Mouse (Mus musculus) neural tube, embryonic 12.5 days (tissue): ENCODE results near the gene Usp4. TPM values are rescaled to one million over a fixed set of nuclear protein-coding genes. Genes with fewer than 3 reads are reported as not detected.

Source experiments
- ATAC-seq: fragments of 200-750 bp; cut with Nextera tagmentation; 2 replicates; pipeline ENCODE4 v1.8.0; 2017; ENCODE audit warnings: low read depth, mild to moderate bottlenecking, moderate TSS enrichment, moderate library complexity; ENCODE audit not compliant: low FRiP score
- H3K27ac ChIP-seq: fragments of 300-500 bp; sonication (generic); 2 replicates; pipeline ENCODE4 v1.5.1; 2016
- H3K27me3 ChIP-seq: fragments of 300-500 bp; sonication (generic); replicated peaks from 2 replicates; pipeline ENCODE4 v1.6.1; 2016; ENCODE audit warnings: mild to moderate bottlenecking
- H3K36me3 ChIP-seq: fragments of 300-500 bp; sonication (generic); 2 replicates; pipeline ENCODE4 v1.6.1; 2016; ENCODE audit warnings: mild to moderate bottlenecking
- H3K4me1 ChIP-seq: fragments of 300-500 bp; sonication (generic); 2 replicates; pipeline ENCODE4 v1.6.1; 2016
- H3K4me2 ChIP-seq: fragments of 300-500 bp; sonication (generic); replicated peaks from 2 replicates; pipeline ENCODE4 v1.6.1; 2016; ENCODE audit warnings: mild to moderate bottlenecking
- H3K4me3 ChIP-seq: fragments of 300-500 bp; sonication (generic); 2 replicates; pipeline ENCODE4 v1.5.1; 2016
- H3K9ac ChIP-seq: fragments of 300-500 bp; sonication (generic); 2 replicates; pipeline ENCODE4 v1.6.1; 2016; ENCODE audit warnings: mild to moderate bottlenecking
- H3K9me3 ChIP-seq: fragments of 300-500 bp; sonication (generic); 2 replicates; pipeline ENCODE4 v1.6.1; 2016; ENCODE audit warnings: mild to moderate bottlenecking
- WGBS: fragments of 180-500 bp; shearing (Covaris S2); methylation state at CpG from one replicate; pipeline ENCODE4 v1.1.7; 2016; 5-methylcytosine and 5-hydroxymethylcytosine counted together
- polyA plus RNA-seq: library from polyadenylated mRNA; unstranded; fragments of >200 nt; fragmentation: Nextera tagmentation; extraction: Ambion mirVana; gene quantifications from 2 replicates; pipeline ENCODE4 v1.2.1, GENCODE M21; 2016

The Usp4 gene
- polyA plus RNA-seq, 1 experiment from 2014 or later, result 138 TPM

- no peak for ATAC-seq
- H3K36me3 ChIP-seq, result no peaks in the 10 kb centered on the region
- 96% methylated on average over 1 of the region's 1 CpGs for WGBS
Observed at GRCm38 (mm10) chr9:108343835-108344234, 3.8 kb upstream of the Usp4 start.

DNA sequence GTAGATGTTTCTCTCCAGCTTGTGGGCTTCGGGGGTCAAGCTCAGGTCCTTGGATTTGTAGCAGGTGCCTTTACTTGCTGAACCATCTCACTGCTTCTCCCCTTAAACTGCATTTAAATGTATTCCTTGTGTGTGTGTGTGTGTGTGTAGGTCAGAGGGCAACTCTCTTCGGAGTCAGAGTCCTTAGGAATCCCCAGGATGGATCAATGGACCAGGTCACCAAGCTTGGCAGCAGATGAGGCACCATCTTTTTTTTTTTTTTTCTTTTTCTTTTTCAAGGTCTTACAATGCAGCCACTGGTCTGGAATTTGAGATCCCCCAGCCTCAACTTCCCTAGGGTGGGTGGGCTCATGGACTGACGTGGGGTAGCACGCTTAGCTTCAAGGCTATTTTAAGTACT, 3.2 kb upstream of the Usp4 start:
- Histone ChIP-seq H3K9me3 (no peaks in the 10 kb centered on the region), H3K27ac (no peak overlapping the region), H3K27me3 (no peaks in the 10 kb centered on the region), H3K4me1 (peaks cover 27% of the 10 kb centered on the region), H3K4me3 (no peak overlapping the region), H3K4me2 (no peak overlapping the region), H3K9ac (no peak overlapping the region), H3K36me3 (no peaks in the 10 kb centered on the region)
- ATAC-seq, result no peak
- 84% methylated on average over 4 of the region's 4 CpGs for WGBS

More at GRCm38 (mm10) chr9:108343835-108344234, 3.8 kb upstream of the Usp4 start:
- Histone ChIP-seq H3K4me2 (no peak overlapping the region), H3K4me1 (peaks cover 21% of the 10 kb centered on the region), H3K9me3 (no peaks in the 10 kb centered on the region), H3K4me3 (no peak overlapping the region), H3K27me3 (no peaks in the 10 kb centered on the region), H3K27ac (no peak overlapping the region), H3K9ac (no peak overlapping the region)

- peak overlapping the region; percentile 73 for H3K4me2 ChIP-seq
- WGBS, result 6% methylated on average over 11 of the region's 11 CpGs
- ATAC-seq, result no peak
- peak overlapping the region; percentile 92 for H3K9ac ChIP-seq
- H3K27ac ChIP-seq, result peak overlapping the region; percentile 83
- no peaks in the 10 kb centered on the region for H3K27me3 ChIP-seq
- peaks cover 14% of the 10 kb centered on the region for H3K4me1 ChIP-seq
- no peaks in the 10 kb centered on the region for H3K9me3 ChIP-seq
- H3K36me3 ChIP-seq, result peaks cover 20% of the 10 kb centered on the region
- H3K4me3 ChIP-seq, result peak overlapping the region; percentile 95
Observed at GRCm38 (mm10) chr9:108347024-108347423, 629 bp upstream of the Usp4 start.

DNA sequence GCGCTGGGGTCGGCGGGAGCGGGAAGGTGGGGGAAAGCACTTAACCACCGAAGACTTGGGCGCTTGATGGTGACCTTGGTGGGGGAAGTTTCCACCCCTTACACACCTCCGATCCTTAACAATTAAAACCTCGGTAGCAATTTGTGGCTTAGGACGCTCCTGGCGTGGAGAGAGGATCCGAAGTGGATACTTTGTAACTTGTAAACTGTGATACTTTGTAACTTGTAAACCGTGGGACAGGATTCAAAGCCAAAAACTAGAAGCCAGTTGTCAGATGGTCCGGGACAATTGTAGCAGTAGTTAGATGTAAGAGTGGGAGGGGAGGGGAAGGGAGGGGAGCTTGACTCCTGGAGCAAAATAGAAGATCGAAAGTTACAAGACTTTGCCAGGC, 632 bp downstream of the Usp4 start:
- Histone ChIP-seq H3K9me3 (no peaks in the 10 kb centered on the region), H3K4me1 (peaks cover 14% of the 10 kb centered on the region), H3K27me3 (no peaks in the 10 kb centered on the region), H3K9ac (peak overlapping the region; percentile 92), H3K4me3 (peak overlapping the region; percentile 95), H3K4me2 (peak overlapping the region; percentile 73), H3K36me3 (peaks cover 32% of the 10 kb centered on the region), H3K27ac (peak overlapping the region; percentile 83)
- no peak for ATAC-seq
- 7% methylated on average over 14 of the region's 14 CpGs for WGBS

DNA sequence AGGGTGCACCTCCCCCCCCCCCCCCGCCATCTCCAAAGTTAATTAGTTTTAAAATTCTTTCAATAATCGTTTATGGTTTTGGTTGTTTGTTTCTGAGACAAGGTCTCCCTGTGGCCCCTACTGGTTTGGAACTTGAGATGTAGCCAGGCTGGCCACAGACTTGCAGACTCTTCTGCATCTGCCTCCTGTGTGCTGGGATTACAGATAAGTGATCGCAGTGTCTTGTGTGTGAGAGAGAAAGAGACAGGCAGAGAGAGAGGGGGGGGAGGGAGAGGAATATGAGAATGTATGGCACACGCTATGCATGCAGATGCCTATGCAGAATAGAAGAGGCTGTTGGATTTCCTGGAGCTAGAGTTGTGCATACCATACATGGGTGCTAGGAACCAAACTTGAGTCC, 2.1 kb downstream of the Usp4 start:
- H3K4me1 ChIP-seq, result peaks cover 14% of the 10 kb centered on the region
- H3K4me3 ChIP-seq, result no peak overlapping the region
- 91% methylated on average over 4 of the region's 4 CpGs for WGBS
- no peak overlapping the region for H3K9ac ChIP-seq
- H3K4me2 ChIP-seq, result peak overlapping the region; percentile 73; the same call in 1 of the 2 replicates
- H3K27ac ChIP-seq, result no peak overlapping the region
- no peaks in the 10 kb centered on the region for H3K27me3 ChIP-seq
- H3K36me3 ChIP-seq, result peaks cover 47% of the 10 kb centered on the region
- ATAC-seq, result no peak
- no peaks in the 10 kb centered on the region for H3K9me3 ChIP-seq

GRCm38 (mm10) chr9:108378234-108378633, 30.6 kb downstream of the Usp4 start:
- Histone ChIP-seq H3K4me2 (no peak overlapping the region), H3K4me1 (no peaks in the 10 kb centered on the region), H3K4me3 (no peak overlapping the region), H3K9me3 (no peaks in the 10 kb centered on the region), H3K9ac (no peak overlapping the region), H3K27me3 (no peaks in the 10 kb centered on the region), H3K27ac (no peak overlapping the region), H3K36me3 (peaks cover 86% of the 10 kb centered on the region)
- ATAC-seq, result no peak
- 96% methylated on average over 9 of the region's 9 CpGs for WGBS

DNA sequence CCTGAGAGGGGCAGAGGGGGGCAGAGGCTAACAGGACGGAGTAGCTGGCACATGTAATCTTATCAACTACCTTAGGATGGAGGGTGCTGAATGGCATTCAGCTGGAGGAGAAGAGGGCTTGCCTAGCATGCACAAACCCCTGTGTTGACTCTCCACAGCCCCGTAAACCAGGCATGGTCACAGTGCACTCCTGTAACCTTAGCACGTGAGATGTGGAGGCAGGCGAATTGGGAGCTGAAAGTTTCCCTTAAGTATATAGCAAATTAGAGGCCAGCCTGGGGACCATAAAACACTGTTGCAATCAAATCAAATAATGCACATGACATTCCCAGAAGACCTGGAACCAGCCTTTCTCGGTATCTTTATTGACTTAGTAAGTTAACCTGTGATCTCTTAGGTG, 31.1 kb downstream of the Usp4 start:
- ATAC-seq, result no peak
- Histone ChIP-seq H3K4me2 (no peak overlapping the region), H3K9me3 (no peaks in the 10 kb centered on the region), H3K27ac (no peak overlapping the region), H3K36me3 (peaks cover 86% of the 10 kb centered on the region), H3K4me1 (no peaks in the 10 kb centered on the region), H3K27me3 (no peaks in the 10 kb centered on the region), H3K9ac (no peak overlapping the region), H3K4me3 (no peak overlapping the region)
- WGBS, result 95% methylated on average over 5 of the region's 5 CpGs

DNA sequence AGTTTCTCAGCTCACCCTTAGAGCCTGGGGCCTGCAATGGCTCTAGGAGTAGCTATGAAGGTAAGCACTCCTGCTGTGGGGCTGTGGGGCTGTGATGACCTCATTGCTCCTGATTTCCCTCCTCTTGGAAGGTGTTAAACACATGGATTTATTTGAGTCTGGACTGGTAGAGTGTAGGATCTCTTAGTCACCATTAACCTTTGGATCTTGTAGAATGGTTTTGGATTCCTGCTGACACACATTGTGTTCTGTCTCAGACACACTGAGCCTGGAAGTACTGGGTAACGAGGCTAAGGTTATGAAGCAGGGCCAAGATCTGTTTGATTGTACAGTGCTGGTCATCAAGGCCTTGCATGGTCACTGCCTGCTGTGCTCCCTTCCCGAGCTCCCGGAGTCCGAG, 31.6 kb downstream of the Usp4 start:
- Histone ChIP-seq H3K9me3 (no peaks in the 10 kb centered on the region), H3K27ac (no peak overlapping the region), H3K36me3 (peaks cover 86% of the 10 kb centered on the region), H3K4me3 (no peak overlapping the region), H3K9ac (no peak overlapping the region), H3K4me2 (no peak overlapping the region), H3K4me1 (no peaks in the 10 kb centered on the region), H3K27me3 (no peaks in the 10 kb centered on the region)
- no peak for ATAC-seq
- WGBS, result 93% methylated on average over 4 of the region's 4 CpGs

GRCm38 (mm10) chr9:108381382-108381781, 33.7 kb downstream of the Usp4 start:
- H3K36me3 ChIP-seq, result peaks cover 85% of the 10 kb centered on the region

DNA sequence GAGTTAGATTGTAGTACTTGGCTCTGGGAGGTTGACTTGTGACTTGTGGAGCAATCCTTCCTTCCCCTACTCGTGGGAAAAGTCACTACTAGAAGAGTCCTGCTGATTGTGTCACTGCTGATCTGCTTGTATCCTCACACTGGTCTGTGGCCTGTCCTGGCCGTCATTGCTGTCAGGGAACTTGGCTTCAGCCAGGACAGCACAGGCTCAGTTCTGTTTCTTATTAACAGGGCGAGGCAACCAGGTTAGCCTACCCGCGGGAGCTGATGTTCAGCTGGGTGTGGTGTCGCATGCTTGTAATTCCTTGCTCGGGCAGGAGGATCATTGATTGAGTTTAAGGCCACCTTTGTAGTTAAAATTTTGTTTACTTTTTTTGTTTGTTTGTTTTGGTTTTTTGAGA, 37.4 kb downstream of the Usp4 start:
- ATAC-seq, result no peak
- no peaks in the 10 kb centered on the region for H3K4me1 ChIP-seq
- H3K9ac ChIP-seq, result no peak overlapping the region
- H3K36me3 ChIP-seq, result peaks cover 87% of the 10 kb centered on the region
- H3K9me3 ChIP-seq, result no peaks in the 10 kb centered on the region
- H3K4me3 ChIP-seq, result no peak overlapping the region
- no peak overlapping the region for H3K4me2 ChIP-seq
- no peak overlapping the region for H3K27ac ChIP-seq
- 86% methylated on average over 7 of the region's 7 CpGs for WGBS
- H3K27me3 ChIP-seq, result no peaks in the 10 kb centered on the region

More at GRCm38 (mm10) chr9:108381382-108381781, 33.7 kb downstream of the Usp4 start:
- Histone ChIP-seq H3K4me1 (no peaks in the 10 kb centered on the region), H3K9me3 (no peaks in the 10 kb centered on the region), H3K4me2 (no peak overlapping the region), H3K4me3 (no peak overlapping the region), H3K27ac (no peak overlapping the region), H3K27me3 (no peaks in the 10 kb centered on the region), H3K9ac (no peak overlapping the region)
- ATAC-seq, result no peak
- 97% methylated on average over 9 of the region's 9 CpGs for WGBS

GRCm38 (mm10) chr9:108386816-108387215, 39.2 kb downstream of the Usp4 start:
- no peak overlapping the region for H3K9ac ChIP-seq
- WGBS, result 92% methylated on average over 4 of the region's 4 CpGs
- no peaks in the 10 kb centered on the region for H3K9me3 ChIP-seq
- no peak for ATAC-seq
- no peak overlapping the region for H3K4me2 ChIP-seq
- no peak overlapping the region for H3K27ac ChIP-seq
- H3K4me3 ChIP-seq, result no peak overlapping the region
- no peaks in the 10 kb centered on the region for H3K27me3 ChIP-seq
- no peaks in the 10 kb centered on the region for H3K4me1 ChIP-seq
- H3K36me3 ChIP-seq, result peaks cover 86% of the 10 kb centered on the region

DNA sequence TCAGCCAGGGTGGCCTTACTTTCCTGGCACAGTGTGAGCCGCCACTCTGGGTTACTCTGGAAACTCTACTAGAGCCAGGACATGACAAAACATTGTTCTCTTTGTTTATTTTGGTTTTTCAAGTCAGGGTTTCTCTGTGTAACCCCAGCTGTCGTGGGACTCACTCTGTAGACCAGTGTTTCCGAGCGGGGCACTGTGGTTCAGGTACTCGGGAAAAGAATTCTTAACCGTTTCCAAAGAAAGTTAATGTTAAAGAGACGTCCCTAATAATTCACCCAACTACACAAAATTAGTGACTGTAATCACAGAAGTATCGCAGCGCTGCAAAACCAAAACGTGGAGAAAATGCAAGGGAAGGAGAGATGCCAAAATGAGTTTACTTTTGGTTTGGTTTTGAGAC, 40.9 kb downstream of the Usp4 start:
- no peak for ATAC-seq
- WGBS, result 90% methylated on average over 10 of the region's 10 CpGs

GRCm38 (mm10) chr9:108389220-108389619, 41.6 kb downstream of the Usp4 start:
- H3K4me1 ChIP-seq, result no peaks in the 10 kb centered on the region
- no peak overlapping the region for H3K4me3 ChIP-seq
- no peak overlapping the region for H3K27ac ChIP-seq
- peaks cover 88% of the 10 kb centered on the region for H3K36me3 ChIP-seq
- no peak overlapping the region for H3K9ac ChIP-seq
- H3K27me3 ChIP-seq, result no peaks in the 10 kb centered on the region
- ATAC-seq, result no peak
- 89% methylated on average over 6 of the region's 6 CpGs for WGBS
- H3K4me2 ChIP-seq, result no peak overlapping the region
- no peaks in the 10 kb centered on the region for H3K9me3 ChIP-seq

More for the DNA sequence above, 40.9 kb downstream of the Usp4 start:
- Histone ChIP-seq H3K4me2 (no peak overlapping the region), H3K9me3 (no peaks in the 10 kb centered on the region), H3K36me3 (peaks cover 88% of the 10 kb centered on the region), H3K4me3 (no peak overlapping the region), H3K9ac (no peak overlapping the region), H3K27ac (no peak overlapping the region), H3K4me1 (no peaks in the 10 kb centered on the region), H3K27me3 (no peaks in the 10 kb centered on the region)
